Mouse (Mus musculus): Measurements from ENCODE around the gene Pdzd2.

Pdzd2 gene

GRCm38 (mm10) chr15:12586154-12586553 lies 153.6 kb downstream of the Pdzd2 start:
- in situ Hi-C loops (cut with MboI; ENCODE audit: low sequenced_read_pairs), result no loop called here

GRCm38 (mm10) chr15:12583051-12583450 lies 156.7 kb downstream of the Pdzd2 start:
- in situ Hi-C loops (cut with MboI; ENCODE audit: low sequenced_read_pairs), result loop anchor here (5.0 kb wide), 2 partner anchors 211 to 214 kb away; no protein-coding TSS in a partner anchor

- in situ Hi-C loops (cut with MboI; ENCODE audit: low sequenced_read_pairs), result loop anchor here (5.0 kb wide), 2 partner anchors 210 to 215 kb away; no protein-coding TSS in a partner anchor
Measured at GRCm38 (mm10) chr15:12582471-12582870, 157.3 kb downstream of the Pdzd2 start.

GRCm38 (mm10) chr15:12579196-12579595 lies 160.5 kb downstream of the Pdzd2 start:
- in situ Hi-C loops (cut with MboI; ENCODE audit: low sequenced_read_pairs), result no loop called here

- in situ Hi-C loops (cut with MboI; ENCODE audit: low sequenced_read_pairs), result no loop called here
Measured at GRCm38 (mm10) chr15:12578276-12578675, 161.4 kb downstream of the Pdzd2 start.

- in situ Hi-C loops (cut with MboI; ENCODE audit: low sequenced_read_pairs), result no loop called here
Measured at GRCm38 (mm10) chr15:12577715-12578114, 162.0 kb downstream of the Pdzd2 start.

GRCm38 (mm10) chr15:12577054-12577696 lies 162.5 kb downstream of the Pdzd2 start:
- in situ Hi-C loops (cut with MboI; ENCODE audit: low sequenced_read_pairs), result no loop called here

- in situ Hi-C loops (cut with MboI; ENCODE audit: low sequenced_read_pairs), result no loop called here
Measured at GRCm38 (mm10) chr15:12573621-12574020, 166.1 kb downstream of the Pdzd2 start.

- in situ Hi-C loops (cut with MboI; ENCODE audit: low sequenced_read_pairs), result no loop called here
Measured at GRCm38 (mm10) chr15:12571168-12571567, 168.6 kb downstream of the Pdzd2 start.

- in situ Hi-C loops (cut with MboI; ENCODE audit: low sequenced_read_pairs), result no loop called here
Measured at GRCm38 (mm10) chr15:12566637-12567440, 172.9 kb downstream of the Pdzd2 start.

- in situ Hi-C loops (cut with MboI; ENCODE audit: low sequenced_read_pairs), result no loop called here
Measured at GRCm38 (mm10) chr15:12565281-12565680, 174.4 kb downstream of the Pdzd2 start.

- in situ Hi-C loops (cut with MboI; ENCODE audit: low sequenced_read_pairs), result no loop called here
Measured at GRCm38 (mm10) chr15:12560505-12560904, 179.2 kb downstream of the Pdzd2 start.

GRCm38 (mm10) chr15:12557663-12558436 lies 181.9 kb downstream of the Pdzd2 start:
- in situ Hi-C loops (cut with MboI; ENCODE audit: low sequenced_read_pairs), result no loop called here

GRCm38 (mm10) chr15:12553211-12553610 lies 186.5 kb downstream of the Pdzd2 start:
- in situ Hi-C loops (cut with MboI; ENCODE audit: low sequenced_read_pairs), result no loop called here

GRCm38 (mm10) chr15:12550919-12551318 lies 188.8 kb downstream of the Pdzd2 start:
- in situ Hi-C loops (cut with MboI; ENCODE audit: low sequenced_read_pairs), result no loop called here

GRCm38 (mm10) chr15:12550376-12550775 lies 189.3 kb downstream of the Pdzd2 start:
- in situ Hi-C loops (cut with MboI; ENCODE audit: low sequenced_read_pairs), result no loop called here

- in situ Hi-C loops (cut with MboI; ENCODE audit: low sequenced_read_pairs), result no loop called here
Measured at GRCm38 (mm10) chr15:12549919-12550305, 189.8 kb downstream of the Pdzd2 start.

- in situ Hi-C loops (cut with MboI; ENCODE audit: low sequenced_read_pairs), result no loop called here
Measured at GRCm38 (mm10) chr15:12549271-12549918, 190.3 kb downstream of the Pdzd2 start.

GRCm38 (mm10) chr15:12548696-12549095 lies 191.0 kb downstream of the Pdzd2 start:
- in situ Hi-C loops (cut with MboI; ENCODE audit: low sequenced_read_pairs), result no loop called here

- in situ Hi-C loops (cut with MboI; ENCODE audit: low sequenced_read_pairs), result no loop called here
Measured at GRCm38 (mm10) chr15:12547640-12548405, 191.9 kb downstream of the Pdzd2 start.
